Mouse (Mus musculus) gastrocnemius, adult 2 months (tissue): ENCODE data around the gene Eprs. TPM values are rescaled to one million over a fixed set of nuclear protein-coding genes. Genes with fewer than 3 reads are reported as not detected.

Experiments used
- DNase-seq: peaks from one replicate; pipeline ENCODE4 v3.0.0; 2022
- H3K27ac ChIP-seq: fragments of 200-600 bp; 2 replicates; pipeline ENCODE4 v1.8.1; 2022; ENCODE audit warnings: mild to moderate bottlenecking
- H3K4me3 ChIP-seq: fragments of 200-600 bp; 2 replicates; pipeline ENCODE4 v1.8.1; 2022; ENCODE audit warnings: mild to moderate bottlenecking, moderate library complexity
- CTCF ChIP-seq: fragments of 200-600 bp; IDR thresholded peaks from 2 replicates; pipeline ENCODE4 v1.8.1; 2022; ENCODE audit warnings: antibody characterized with exemption, mild to moderate bottlenecking, moderate library complexity
- intact Hi-C: fragments of 180-260 bp; cut with DNase I; formaldehyde crosslinking; loops from one replicate; pipeline ENCODE4 v1.15.1; 2025
- total RNA-seq, 2 experiments: library from RNA; stranded (reverse); gene quantifications; 2 replicates each; pipeline ENCODE4 v1.2.3; 2021

The Eprs gene
- total RNA-seq, 2 experiments from 2014 or later, result 134 to 157 TPM

DNA sequence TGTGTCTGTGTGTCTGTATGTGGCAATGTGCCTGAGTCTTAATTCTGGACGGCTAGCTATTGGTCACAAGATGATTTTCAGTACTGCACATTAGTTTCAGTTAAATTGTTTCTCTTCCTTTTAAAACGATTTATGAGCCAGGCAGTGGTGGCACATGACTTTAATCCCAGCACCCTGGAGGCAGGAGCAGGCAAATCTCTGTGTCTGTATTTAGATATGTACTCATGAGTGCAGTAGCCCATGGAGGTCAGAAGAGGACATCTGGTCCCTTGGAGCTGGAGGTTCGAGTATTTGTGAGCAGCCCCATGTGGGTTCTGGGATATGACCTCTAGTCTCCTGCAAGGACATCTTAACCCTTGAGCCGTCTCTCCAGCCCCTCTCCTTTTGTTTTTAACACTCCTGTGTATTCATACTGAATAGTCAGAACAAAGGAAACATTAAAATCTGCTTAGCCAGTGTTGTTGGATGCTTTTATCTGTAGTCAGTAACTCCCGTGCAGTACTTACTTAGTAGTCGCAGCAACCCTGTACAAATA, 27.5 kb upstream of the Eprs start:
- TF ChIP-seq CTCF, result no peak
- no peak for DNase-seq

DNA sequence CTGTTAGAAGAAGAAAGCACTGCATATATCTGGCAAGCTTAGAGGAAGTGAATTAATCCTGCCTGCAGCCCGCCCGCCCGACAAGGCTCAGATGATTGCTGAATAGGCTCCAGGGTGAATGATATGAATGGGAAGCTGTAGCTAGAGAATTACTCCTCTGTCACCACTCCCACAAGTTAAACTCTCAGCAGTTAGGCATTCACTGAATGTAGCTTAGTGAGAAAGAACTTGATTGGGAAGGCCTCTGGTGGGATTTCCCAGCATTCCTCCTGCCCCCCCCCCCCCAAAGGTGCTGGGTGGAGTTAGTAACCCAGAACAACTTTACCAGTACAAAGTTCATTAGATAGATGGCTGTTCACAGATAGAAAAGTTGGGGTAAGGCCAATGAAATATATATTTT, 26.3 kb upstream of the Eprs start:
- no peak overlapping the region for H3K4me3 ChIP-seq
- intact Hi-C loops, result no loop called here
- DNase-seq, result no peak
- no peak for TF ChIP-seq CTCF
- H3K27ac ChIP-seq, result no peak overlapping the region

More for the DNA sequence above, 27.5 kb upstream of the Eprs start:
- H3K4me3 ChIP-seq, result peak overlapping the region; percentile 72; the same call in 1 of the 2 replicates
- intact Hi-C loops, result no loop called here
- H3K27ac ChIP-seq, result peak overlapping the region; percentile 78

DNA sequence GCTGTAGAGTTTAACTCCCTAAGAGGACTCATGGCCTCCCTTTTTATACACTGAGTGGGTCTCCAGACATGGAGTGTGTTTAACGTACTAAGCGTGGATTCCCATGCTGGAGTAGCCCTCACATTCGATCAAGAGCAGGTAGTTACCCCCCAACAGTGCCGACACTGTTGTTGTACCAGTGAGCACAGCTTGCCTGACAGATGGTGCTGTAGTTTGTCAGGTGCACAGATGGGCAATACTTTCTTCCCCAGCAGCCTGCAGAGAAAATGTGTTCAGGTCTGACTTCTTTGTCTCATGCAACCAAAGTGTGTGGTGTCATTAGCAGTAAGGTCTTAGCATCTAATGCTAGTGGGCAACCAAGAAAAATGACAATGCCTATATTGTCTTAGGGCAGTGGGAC, 20.4 kb upstream of the Eprs start:
- Histone ChIP-seq H3K27ac (no peak overlapping the region), H3K4me3 (no peak overlapping the region)
- no peak for DNase-seq
- intact Hi-C loops, result no loop called here
- TF ChIP-seq CTCF, result no peak

DNA sequence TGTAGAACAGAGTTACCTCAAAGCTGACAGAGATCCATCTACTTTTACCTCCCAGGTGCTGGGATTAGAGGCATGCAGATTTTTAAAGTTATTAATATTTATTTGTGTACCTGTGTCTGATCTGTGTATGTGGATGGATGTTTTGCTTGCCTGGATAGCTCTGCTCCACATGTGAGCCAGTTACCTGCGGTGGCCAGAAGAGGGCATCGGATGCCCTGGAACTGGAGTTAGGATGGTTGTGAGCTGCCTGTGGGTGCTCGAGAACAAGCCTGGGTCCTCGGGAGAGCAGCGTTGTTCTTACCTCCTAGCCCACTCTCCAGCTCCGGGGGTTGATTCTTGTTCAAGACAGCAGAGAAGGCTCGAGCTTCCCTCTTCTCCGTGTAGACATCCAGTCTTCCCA, 19.4 kb upstream of the Eprs start:
- intact Hi-C loops, result no loop called here
- Histone ChIP-seq H3K4me3 (no peak overlapping the region), H3K27ac (no peak overlapping the region)
- DNase-seq, result no peak
- peak; percentile 10; the same call in 1 of the 2 replicates for TF ChIP-seq CTCF

DNA sequence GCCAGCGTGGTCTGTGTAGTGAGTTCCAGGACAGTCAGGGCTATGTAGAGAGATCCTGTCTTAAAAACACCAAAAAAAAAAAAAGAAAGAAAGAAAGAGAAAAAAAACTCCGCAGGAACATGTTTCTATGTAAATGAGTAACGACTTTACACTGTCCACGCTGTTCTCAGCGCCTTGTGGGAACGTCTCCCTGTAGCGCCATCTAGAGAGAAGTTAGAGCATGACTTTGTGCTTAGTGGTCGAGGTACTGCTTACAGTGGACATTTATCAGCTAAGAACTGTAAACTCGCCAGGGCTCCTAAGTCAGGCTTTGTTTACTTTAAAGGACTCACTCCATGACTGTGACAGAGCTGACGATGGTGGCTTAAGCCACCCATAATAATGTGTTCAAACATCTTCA, 16.7 kb upstream of the Eprs start:
- TF ChIP-seq CTCF, result peak; percentile 47

DNA sequence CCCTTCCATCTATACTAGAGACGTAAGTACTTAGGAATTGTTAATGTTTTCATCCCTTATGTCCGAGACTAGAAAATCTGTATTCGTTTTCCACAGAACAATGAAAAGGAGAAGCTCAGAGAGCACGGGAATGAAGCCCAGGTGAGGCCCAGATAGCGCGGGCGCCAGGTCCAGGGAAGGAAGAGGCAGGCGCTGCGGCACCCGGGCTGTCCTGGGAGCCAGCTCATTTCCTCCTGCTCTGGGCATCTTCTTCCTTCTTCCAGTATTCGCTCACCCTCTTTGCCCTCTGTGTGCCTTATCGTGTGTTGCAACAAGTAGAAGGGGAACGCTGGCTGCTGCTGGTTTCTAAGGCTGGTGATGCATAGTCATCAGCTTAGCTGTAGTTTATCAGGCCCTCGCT, 13.1 kb upstream of the Eprs start:
- DNase-seq, result no peak
- Histone ChIP-seq H3K27ac (no peak overlapping the region), H3K4me3 (no peak overlapping the region)
- intact Hi-C loops, result no loop called here
- no peak for TF ChIP-seq CTCF

More for the DNA sequence above, 16.7 kb upstream of the Eprs start:
- DNase-seq, result no peak
- H3K4me3 ChIP-seq, result no peak overlapping the region
- H3K27ac ChIP-seq, result no peak overlapping the region
- intact Hi-C loops, result no loop called here

DNA sequence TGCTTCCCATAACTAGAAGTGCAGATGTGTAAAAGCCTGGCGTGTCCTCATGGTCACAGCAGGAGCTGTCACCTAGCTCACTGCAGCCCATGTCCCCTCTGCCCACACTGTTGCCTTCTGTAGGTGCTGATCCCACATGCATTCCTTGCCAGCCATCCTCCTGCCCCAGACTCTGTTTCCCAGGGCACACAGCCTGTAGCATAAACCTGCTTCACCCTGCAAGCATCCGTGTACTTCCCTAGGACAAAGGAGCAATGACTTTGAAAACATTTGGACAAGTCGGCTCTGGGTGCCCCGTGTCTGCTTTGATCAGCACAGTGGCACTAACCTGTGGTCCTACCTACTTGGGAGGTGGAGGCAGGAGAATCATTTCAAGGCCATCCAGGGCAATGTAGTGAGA, 12.2 kb upstream of the Eprs start:
- H3K4me3 ChIP-seq, result no peak overlapping the region
- H3K27ac ChIP-seq, result no peak overlapping the region
- DNase-seq, result no peak
- intact Hi-C loops, result no loop called here
- no peak for TF ChIP-seq CTCF

DNA sequence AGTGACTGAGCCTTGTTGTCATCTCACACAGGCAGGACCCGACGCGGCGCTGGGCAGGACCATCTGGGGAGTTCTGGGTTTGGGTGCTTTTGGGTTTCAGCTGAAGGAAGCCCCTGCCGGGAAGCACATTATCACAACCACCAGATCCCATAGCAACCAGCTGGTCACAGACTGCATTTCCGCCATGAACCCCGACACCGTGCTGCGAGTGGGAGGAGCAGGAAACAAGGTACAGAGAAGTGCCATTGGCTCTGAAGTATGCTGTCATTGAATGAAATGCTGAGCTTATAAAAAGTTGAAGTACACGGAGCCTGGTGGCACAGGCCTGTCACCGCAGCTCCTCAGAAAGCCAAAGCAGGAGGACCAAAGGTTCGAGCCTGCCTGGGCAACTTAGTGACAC, 10.7 kb upstream of the Eprs start:
- DNase-seq, result no peak
- intact Hi-C loops, result no loop called here
- no peak for TF ChIP-seq CTCF
- Histone ChIP-seq H3K4me3 (no peak overlapping the region), H3K27ac (no peak overlapping the region)

DNA sequence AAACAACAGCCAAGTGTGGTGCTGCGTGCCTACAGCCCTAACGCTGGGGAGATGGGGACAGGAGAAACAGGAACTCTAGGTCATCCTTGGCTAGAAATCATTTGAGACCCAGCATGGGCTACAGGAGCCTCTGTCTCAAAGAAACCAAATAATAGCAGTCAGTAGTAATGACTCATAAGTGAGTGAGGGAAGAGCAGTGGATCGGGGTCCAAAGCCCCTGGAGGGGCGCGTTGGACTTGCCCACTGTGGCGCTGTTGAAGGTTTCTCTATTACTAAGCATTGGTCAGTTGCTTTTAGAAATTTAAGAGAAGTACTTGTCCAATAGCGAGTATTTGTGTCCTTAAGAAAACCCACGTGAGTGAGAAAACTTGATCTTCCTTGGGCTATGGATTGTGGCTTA, 9.5 kb upstream of the Eprs start:
- Histone ChIP-seq H3K4me3 (no peak overlapping the region), H3K27ac (no peak overlapping the region)
- intact Hi-C loops, result no loop called here
- DNase-seq, result no peak
- no peak for TF ChIP-seq CTCF

DNA sequence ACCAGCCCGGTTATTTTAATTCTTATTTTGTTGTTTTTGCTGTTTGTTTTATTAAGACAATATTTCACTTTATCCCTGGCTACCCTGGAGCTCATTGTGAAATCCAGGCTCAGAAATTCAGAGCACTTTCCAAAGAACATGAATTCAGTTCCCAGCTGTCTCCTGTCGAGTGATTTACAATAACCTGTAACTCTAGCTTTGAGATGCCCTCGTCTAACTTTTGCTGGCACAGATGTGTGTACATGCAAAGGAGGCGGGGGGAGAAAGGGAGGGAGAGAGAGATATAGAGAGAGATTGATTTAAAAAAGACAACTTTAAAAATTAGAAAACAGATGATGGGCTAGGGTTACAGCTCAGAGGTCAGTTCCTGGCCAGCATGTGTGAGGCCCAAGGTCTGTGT, 8.1 kb upstream of the Eprs start:
- TF ChIP-seq CTCF, result no peak

DNA sequence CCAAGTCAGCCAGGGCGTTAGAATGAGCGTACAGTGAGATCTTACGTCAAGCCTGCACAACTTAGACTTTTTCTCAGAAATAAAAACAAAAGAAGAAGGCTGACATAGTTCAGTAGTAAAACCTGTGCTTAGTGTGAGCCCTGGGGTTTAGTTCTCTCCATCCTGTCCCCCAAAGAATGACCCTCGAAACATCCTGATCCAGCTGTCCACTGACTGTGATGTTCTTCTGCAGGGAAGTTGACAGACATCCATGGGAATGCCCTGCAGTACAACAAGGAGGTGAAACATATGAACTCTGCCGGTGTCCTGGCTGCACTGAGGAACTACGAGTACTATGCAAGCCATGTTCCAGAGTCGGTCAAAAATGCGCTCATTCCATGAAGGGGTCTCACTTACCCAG, 6.6 kb upstream of the Eprs start:
- intact Hi-C loops, result no loop called here
- H3K27ac ChIP-seq, result no peak overlapping the region
- no peak for DNase-seq
- no peak for TF ChIP-seq CTCF
- no peak overlapping the region for H3K4me3 ChIP-seq

More for the DNA sequence above, 8.1 kb upstream of the Eprs start:
- Histone ChIP-seq H3K4me3 (no peak overlapping the region), H3K27ac (no peak overlapping the region)
- DNase-seq, result no peak
- intact Hi-C loops, result no loop called here

DNA sequence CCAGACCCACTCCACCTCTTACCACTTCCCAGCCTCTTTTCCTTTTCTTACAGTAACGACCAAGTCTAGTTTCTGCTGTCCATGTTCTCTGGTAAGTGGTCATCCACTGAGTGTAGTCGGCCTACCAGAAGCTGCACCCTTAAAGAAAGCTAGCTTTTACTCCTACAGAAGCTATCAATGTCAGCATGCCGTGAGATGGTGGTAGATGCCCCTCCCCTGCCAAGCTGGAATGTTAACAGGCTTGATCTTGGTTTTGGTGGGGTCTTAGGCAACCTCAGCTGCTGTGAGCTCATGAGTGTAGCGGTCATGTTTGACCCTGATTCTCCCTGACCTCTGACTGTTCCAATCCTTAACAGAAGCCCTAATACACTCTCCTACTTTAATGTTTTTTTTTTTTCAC, 4.6 kb upstream of the Eprs start:
- H3K4me3 ChIP-seq, result no peak overlapping the region
- intact Hi-C loops, result no loop called here
- TF ChIP-seq CTCF, result no peak
- H3K27ac ChIP-seq, result no peak overlapping the region
- no peak for DNase-seq

DNA sequence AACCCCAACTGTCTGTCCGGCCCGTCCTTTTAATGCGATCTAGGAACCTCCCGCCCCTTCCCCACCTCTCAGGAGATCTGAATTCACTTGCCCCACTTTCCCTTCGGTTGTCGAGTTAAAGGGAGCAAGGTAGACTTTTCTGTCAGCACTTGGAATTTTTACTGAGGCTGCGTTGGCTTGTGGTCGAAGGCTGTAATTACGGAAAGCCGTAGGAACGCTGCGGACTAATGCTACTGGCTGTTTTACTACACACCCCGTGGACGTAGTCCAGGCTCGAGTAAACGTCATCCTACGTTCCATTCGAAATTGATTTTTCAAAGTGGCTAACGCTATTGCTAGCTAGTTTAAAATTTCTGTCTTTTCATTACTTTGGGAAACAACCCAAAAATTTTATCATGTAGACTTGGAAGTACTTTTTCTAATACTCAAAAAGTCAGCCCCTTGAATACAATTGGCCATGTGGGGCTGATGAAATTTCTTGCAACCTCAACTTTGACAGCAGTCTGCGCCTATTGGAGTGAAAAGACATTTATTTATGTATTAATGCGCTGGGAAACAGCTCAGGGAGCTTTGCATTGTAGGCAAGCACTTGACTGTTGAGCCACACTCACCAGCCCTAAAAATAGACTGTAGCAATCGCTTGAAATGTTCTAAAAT, 810 bp downstream of the Eprs start:
- intact Hi-C loops, result loop anchor here (2.0 kb wide), 1 partner anchor 35 kb away; the partner anchor contains the start of gene Iars2
- DNase-seq, result peak; percentile 75
- peak overlapping the region; percentile 100 for H3K27ac ChIP-seq
- TF ChIP-seq CTCF, result no peak
- H3K4me3 ChIP-seq, result peak overlapping the region; percentile 98

DNA sequence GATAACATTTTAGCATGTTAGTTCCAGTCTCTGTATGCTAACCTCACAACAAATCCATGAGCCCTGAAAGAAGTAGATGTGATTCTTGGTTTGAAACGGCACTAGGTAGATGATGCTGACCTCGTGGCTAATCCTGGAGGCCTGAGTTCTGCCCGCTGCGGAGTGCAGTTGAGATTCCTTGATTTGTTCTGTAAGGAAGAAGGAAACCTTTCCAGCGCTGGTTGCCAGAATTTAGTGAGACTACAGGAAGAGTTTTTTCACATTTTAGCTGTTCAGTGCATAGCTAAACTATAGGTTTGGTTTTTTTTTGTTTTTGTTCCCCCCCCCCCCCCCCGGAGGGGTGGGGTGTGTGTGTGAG, 1.3 kb downstream of the Eprs start:
- no peak for TF ChIP-seq CTCF
- intact Hi-C loops, result no loop called here
- peak overlapping the region; percentile 100 for H3K27ac ChIP-seq
- peak overlapping the region; percentile 98 for H3K4me3 ChIP-seq
- DNase-seq, result no peak
